Mouse (Mus musculus) mouse embryonic stem cell (cell line): ENCODE measurements at regions not wholly inside any gene's neighbourhood (a gene's known extent, or its start where the extent isn't known, plus 50 kb on each side); places are given as distances from the start of the nearest gene placed in this dataset.

Source experiments
- in situ Hi-C, 2 experiments: fragments of 300-500 bp; cut with MboI; formaldehyde crosslinking; loops; 1 replicate in 1 of 2; 3 replicates in 1 of 2; pipeline ENCODE4 v1.14.3; 2019 to 2020; ENCODE audit warnings: low sequenced_read_pairs in 2 of 2, low pct_unique_long_range_greater_than_20kb in 1 of 2, mixed read lengths in 1 of 2; ENCODE audit not compliant: unreplicated experiment in 1 of 2

- in situ Hi-C loops, result no loop called here
Measured at GRCm38 (mm10) chr4:127552456-127553225, 194.7 kb upstream of the Gjb5 start.

DNA sequence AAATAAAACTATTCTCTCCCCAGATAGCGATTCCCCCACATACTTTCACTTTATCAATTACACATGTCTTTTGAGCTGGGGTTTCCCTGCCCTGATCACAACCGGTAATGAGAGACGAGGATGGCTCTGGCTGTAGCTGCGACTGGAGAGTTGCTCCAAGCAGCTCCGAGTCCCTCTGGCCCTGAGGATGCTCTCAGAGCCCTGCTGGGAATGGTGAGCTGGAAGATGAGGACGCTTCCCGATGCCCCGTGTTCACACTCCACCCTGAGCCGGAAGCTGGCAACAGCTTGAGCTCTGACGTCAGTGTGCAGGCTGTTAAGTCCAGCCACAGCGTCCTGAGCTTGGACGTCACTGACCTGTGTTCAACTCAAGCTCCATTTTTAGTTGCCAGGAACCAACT lies 191.6 kb upstream of the Gjb5 start:
- in situ Hi-C loops, result no loop called here

DNA sequence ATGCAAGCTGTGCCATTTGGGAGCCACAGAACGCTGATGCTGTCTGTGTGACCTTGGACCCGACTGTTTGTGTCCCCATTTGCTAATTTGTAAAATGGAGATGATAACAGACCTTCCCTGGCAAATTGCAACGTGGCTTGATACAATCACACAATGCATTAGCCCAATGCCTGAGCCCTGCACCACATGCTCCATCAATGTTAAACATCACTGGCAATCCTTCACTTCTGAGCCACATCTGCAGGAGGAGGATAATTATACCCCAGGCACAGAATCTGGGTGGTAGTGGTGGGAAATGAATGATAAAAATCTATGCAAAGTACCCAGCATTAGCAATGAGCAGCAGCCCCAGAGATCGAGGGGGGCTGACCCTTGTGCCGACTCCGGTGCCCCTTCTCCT lies 191.0 kb upstream of the Gjb5 start:
- in situ Hi-C loops, result no loop called here

DNA sequence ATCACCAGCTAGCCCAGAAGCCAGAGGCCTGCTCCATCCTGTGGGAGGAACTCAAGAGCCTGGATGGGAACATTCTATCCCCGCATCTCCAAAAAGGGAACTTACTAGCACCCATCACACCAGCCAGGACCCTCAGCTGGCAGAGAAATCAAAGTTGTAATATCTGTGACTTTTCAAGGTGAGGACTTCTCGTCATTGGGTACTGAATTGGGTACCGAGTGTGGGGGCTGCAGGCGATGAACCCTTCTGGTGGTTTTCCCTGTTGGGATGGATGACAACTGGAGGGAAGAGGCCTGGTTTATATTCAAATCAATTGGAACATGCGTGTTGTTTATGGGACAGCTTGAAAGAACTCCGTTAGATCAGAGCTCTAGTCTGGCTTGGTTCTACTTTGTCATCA lies 187.1 kb upstream of the Gjb5 start:
- in situ Hi-C loops, result no loop called here

- in situ Hi-C loops, result no loop called here
Measured at GRCm38 (mm10) chr4:127543276-127543675, 185.3 kb upstream of the Gjb5 start.

DNA sequence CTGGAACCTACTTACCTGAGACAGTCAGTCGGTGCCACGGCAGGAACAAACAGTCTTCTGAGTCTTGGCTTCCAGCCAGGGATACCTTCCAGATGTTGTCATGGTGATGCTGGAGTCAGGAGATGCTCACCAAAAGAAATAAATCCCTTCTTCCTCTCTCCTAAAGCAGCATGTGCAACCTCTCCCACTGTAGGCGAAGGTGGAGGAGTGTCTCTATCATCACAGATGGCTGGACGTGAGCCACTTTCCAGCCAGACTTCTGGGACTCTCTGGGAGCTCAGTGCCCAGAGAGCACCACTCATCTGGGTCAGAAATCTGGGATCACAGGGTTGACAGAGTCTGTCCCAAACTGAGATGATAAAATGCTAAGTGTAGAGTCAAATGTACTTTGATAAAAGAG lies 184.8 kb upstream of the Gjb5 start:
- in situ Hi-C loops, result no loop called here

GRCm38 (mm10) chr4:127536952-127537351 lies 179.0 kb upstream of the Gjb5 start:
- in situ Hi-C loops, result no loop called here

GRCm38 (mm10) chr4:127535630-127536029 lies 177.6 kb upstream of the Gjb5 start:
- in situ Hi-C loops, result no loop called here

DNA sequence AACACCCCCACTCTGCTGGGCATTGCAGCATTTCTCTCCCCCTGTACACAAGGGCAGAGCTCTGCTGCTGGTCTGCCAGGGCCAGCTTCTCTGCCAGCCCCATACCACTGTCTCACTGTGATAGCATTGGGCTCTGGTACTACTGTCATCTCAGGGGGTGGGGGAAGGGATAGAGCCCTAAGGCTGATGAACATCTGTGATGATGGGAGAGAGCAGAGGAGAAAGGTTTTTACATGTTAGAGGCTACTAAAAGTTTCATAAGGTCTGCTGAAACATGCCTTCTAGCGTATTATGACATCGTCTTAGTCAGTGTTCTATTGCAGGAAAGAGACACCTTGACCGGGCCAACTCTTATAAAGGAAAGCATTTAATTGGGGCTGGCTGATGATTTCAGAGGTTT lies 176.4 kb upstream of the Gjb5 start:
- in situ Hi-C loops, result no loop called here

- in situ Hi-C loops, result no loop called here
Measured at GRCm38 (mm10) chr4:127533726-127534125, 175.7 kb upstream of the Gjb5 start.

DNA sequence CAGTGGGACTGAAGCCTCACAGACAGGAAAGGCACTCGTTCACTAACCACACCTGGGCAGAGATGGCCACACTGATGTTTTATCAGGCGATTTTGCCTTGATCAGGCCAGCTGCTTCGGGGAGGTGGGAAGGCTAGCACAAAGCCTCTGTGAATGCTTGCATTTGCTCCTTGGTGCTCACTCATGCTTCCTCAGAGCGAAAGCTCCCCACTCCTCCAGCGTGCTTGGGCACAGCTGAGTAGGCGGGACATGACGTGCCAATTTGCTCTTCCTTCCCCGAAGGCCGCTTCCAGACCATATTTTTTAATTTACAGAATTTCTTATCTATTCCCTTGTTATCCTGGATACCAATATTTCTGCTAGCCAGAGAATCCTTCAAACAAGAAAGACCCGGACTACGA lies 172.8 kb upstream of the Gjb5 start:
- in situ Hi-C loops, result no loop called here

DNA sequence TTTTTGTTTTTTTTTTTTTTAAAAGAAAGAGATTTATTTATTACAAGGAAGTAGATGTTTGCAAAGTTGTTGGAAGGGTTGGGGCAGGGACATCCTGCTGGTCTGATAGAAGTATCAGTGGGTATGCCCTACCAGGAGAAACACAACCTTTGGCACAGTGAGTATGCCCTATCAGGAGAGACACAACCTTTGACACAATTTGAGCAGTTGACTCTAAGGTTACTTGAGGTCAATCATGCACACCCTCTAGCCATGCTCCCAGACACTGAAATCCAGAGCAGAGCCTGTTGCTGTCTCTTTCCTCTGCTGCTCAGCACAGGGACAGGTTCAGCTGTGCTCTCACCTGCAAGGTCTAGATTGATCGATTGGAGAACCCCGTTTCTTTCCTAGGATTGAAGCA lies 164.2 kb upstream of the Gjb5 start:
- in situ Hi-C loops, result loop anchor here in 1 of 2 experiments (10.0 kb wide), 1 partner anchor 93 kb away; no protein-coding TSS in a partner anchor

DNA sequence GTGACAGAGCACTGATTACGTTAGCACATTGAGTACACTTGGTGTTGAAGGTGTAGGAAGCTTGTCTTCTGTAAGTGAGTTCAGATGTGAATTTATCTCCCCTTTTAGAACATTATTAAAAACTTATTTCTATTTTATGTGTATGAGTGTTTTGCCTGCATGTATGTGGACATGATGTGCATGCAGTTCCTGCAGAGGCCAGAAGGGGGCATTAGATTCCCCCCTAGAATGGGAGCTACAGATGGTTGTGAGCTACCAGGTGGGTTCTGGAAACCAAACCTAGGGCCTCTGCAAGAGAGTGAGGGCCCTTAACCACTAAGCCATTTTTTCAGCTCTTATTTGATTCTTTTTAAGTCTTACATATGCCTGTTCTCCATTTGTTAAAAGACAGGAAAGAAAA lies 160.0 kb upstream of the Gjb5 start:
- in situ Hi-C loops, result no loop called here

DNA sequence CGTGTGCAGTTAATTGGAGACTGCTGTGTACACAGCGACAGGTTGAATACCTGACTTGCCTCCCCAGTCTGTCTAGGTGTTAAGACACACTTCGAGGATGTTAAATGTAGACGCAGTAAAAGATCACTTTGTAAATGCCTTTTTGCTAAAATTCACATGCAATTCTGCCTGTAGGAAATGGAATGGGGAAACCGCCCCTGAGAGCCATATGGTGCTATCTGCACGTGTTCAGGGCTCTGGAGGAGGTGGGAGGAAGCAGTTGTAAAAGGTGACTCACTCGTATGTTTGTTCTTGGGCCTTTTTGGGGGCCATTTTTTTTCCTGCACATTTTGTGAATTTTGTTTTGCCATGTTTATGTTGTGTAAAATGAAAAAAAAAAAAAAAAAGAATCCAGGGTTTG lies 159.6 kb upstream of the Gjb5 start:
- in situ Hi-C loops, result no loop called here

GRCm38 (mm10) chr4:127509936-127510335 lies 152.0 kb upstream of the Gjb5 start:
- in situ Hi-C loops, result no loop called here

DNA sequence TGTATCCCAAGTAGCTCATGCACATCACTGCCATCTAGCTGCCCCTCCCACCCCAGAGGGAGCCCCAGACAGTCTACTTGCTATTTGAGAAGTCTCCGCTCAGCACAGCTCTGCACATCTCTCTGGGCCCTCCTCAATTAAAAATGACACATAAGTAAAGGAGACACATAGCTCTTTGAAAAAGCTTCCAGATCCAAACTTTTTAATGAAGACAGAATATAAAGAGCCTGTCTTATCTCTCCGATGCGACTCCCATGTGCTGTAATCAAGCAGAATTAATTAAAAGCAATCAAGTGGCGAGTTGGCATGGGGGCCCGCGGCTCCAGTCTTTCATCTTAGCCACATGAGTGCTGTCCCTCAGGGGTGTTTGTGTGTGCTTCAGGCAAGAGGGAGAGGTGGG lies 144.6 kb upstream of the Gjb5 start:
- in situ Hi-C loops, result no loop called here

GRCm38 (mm10) chr4:127501881-127502280 lies 143.9 kb upstream of the Gjb5 start:
- in situ Hi-C loops, result no loop called here

GRCm38 (mm10) chr4:127487016-127487780 lies 129.2 kb upstream of the Gjb5 start:
- in situ Hi-C loops, result no loop called here

GRCm38 (mm10) chr4:127485238-127485637 lies 127.3 kb upstream of the Gjb5 start:
- in situ Hi-C loops, result no loop called here

DNA sequence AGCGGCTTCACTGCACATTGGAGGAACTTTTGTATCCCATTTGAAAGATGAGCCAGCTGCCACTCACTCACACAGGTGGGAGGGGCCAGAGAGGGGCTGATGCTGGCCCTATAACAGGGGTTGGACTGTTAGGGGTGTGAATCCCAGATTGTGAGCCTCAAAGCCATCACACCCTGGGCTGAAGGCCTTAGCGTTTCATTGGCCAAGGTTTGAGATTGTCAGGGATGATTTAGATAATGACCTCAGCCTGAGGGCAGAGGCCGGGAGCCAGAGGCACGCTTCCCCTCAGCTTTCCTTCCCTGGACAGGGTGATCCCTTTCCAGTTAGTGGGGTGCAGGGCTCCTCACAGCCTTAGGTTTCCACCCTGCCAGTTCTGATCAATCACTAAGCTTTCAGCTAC lies 124.5 kb upstream of the Gjb5 start:
- in situ Hi-C loops, result no loop called here
